Comparison of ENCODE assay signal across 17 mouse cellular contexts in genomic region chr2:131200710-131201109, GRCm38 (mm10).
"Had no signal": no experiment of that assay in that cellular context is flagged by ENCODE, and none has a peak within 500 bp of the region (broad histone marks: within the 10 kb centered on the region; RNA-seq: fewer than 3 reads in every experiment).

No protein-coding gene starts in this region.

- H3K4me3 ChIP-seq: lung, embryonic 15.5 days; megakaryocyte, embryonic 14.5 days; midbrain, embryonic 13.5 days; midbrain, embryonic 15.5 days; neural tube, embryonic 12.5 days; stomach, embryonic 15.5 days had no signal

- H3K27me3 ChIP-seq: lung, embryonic 15.5 days; midbrain, embryonic 13.5 days; midbrain, embryonic 15.5 days; neural tube, embryonic 12.5 days; stomach, embryonic 15.5 days had no signal

- H3K9me3 ChIP-seq: lung, embryonic 15.5 days; midbrain, embryonic 13.5 days; midbrain, embryonic 15.5 days; neural tube, embryonic 12.5 days; stomach, embryonic 15.5 days had no signal

- H3K4me2 ChIP-seq: lung, embryonic 15.5 days; midbrain, embryonic 11.5 days; midbrain, embryonic 13.5 days; midbrain, embryonic 15.5 days; neural tube, embryonic 12.5 days; stomach, embryonic 15.5 days had no signal

- H3K27ac ChIP-seq: lung, embryonic 15.5 days; macrophage; midbrain, embryonic 13.5 days; midbrain, embryonic 15.5 days; neural tube, embryonic 12.5 days; stomach, embryonic 15.5 days; stomach, postnatal 0 days had no signal

- H3K36me3 ChIP-seq: midbrain, embryonic 15.5 days had no signal

- DNase-seq: lung, adult 2 months; lung, postnatal 14 days; lung, postnatal 36 days; right cerebral cortex, postnatal 14 days; thymus, adult 2 months; thymus, postnatal 25 days; thymus, postnatal 4 days had no signal

- ATAC-seq: lung, postnatal 0 days; midbrain, embryonic 13.5 days; midbrain, embryonic 15.5 days had no signal

- H3K4me1 ChIP-seq: midbrain, embryonic 13.5 days; neural tube, embryonic 12.5 days had no signal

- H3K9ac ChIP-seq: lung, embryonic 15.5 days; midbrain, embryonic 13.5 days; midbrain, embryonic 15.5 days; neural tube, embryonic 12.5 days; stomach, embryonic 15.5 days had no signal
